Mouse (Mus musculus) cerebellum, adult 2 months (tissue): Measurements from ENCODE around the gene Rnd1.

Source experiments
- CTCF ChIP-seq: fragments of 200-500 bp; IDR thresholded peaks from 2 replicates; pipeline ENCODE4 v1.5.1; 2011; ENCODE audit warnings: low read depth, mild to moderate bottlenecking, control low read depth, low read length, moderate library complexity, borderline replicate concordance; ENCODE audit not compliant: insufficient read depth
- POLR2A ChIP-seq: fragments of 200-500 bp; IDR thresholded peaks from 2 replicates; pipeline ENCODE4 v1.6.1; 2011; ENCODE audit warnings: low read length, control low read depth, borderline replicate concordance; ENCODE audit not compliant: insufficient read depth

DNA sequence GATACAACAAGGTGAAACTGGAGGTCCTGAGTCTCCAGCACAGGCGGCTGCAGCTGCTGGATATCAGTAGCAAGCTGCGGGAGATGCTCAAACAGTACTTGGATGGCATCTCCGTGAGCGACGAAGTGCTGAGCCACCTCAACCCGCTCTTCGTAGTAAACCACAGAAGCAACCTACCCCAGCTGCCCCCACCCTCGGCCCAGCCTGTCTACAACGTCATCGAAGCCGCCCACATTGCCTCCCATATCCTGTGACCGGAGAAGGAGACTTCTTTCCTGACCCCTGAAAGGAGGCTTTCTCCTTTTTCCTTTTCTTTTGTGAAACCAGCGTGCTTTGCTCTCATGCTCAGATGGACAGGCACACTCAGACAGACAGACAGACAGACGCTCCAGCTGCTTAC, 45.6 kb upstream of the Rnd1 start:
- no peak for TF ChIP-seq POLR2A
- TF ChIP-seq CTCF, result no peak
